Mouse (Mus musculus): ENCODE measurements around the gene Vgll4.

Gene Vgll4

DNA sequence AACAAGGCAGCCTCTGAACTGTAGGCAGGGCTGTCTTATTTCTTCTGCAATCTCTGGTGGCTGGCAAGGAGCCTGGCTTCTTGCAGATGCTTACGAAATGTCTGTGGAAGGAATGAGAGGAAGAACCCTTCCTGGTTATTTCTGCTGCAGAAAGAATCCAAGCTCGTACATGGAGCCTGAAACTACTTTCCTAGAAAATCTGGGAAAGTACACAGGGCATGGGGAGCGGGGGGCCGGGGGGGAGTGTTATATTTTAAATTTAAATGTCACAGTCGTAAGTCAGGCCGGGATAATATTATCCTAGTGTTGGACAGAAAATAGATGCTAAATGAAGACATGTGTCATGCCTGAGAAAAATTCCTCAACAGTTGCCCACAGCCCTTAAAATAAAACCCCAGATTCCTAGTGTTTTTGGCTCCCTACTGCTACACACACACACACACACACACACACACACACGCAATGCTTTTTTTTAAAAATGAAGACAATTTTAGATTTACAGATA is 7.2 kb upstream of the Vgll4 start:
- CTCF ChIA-PET = no interaction called here

DNA sequence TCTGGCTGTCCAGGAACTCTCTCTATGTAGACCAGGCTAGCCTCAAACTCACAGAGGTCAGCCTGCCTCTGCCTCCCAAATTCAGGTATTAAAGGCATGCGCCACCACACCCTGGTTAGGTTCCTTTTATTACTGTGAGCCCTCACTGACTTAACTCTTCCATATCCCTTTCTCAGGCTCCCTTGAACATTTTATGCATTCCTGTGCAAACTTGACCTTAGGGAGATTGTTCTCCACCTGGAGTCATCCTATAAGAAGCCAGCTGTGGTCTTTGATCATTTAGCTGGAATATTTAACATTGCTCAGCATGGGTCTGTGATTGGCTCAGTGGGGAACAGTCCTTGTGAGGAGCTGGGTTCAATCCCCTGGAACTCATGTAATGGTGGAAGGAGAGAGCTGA is 4.5 kb upstream of the Vgll4 start:
- CTCF ChIA-PET = interaction anchor here (0.7 kb wide), 1 partner anchor 19 kb away, joined by 4 read pairs; no protein-coding TSS in a partner anchor

DNA sequence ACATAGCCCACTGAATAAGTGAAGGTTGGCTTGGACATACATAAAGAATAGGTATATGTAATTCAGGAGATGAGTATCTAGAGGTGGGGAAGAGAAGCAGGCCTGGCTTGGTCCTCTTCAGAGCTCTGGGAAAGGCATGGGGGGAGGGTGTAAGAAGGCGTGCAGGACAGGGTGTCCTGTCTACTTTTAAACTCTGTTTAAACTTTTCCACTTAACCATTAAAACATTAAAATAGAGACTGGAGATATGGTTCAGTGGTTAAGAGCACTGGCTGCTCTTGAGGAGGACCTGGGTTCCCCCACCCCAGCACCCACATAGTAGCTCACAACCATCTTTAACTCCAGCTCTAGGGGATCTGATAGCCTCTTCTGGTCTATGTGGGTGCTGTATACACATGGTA is 3.2 kb upstream of the Vgll4 start:
- CTCF ChIA-PET = interaction anchor here (0.6 kb wide), 1 partner anchor 116 kb away, joined by 8 read pairs; no protein-coding TSS in a partner anchor

DNA sequence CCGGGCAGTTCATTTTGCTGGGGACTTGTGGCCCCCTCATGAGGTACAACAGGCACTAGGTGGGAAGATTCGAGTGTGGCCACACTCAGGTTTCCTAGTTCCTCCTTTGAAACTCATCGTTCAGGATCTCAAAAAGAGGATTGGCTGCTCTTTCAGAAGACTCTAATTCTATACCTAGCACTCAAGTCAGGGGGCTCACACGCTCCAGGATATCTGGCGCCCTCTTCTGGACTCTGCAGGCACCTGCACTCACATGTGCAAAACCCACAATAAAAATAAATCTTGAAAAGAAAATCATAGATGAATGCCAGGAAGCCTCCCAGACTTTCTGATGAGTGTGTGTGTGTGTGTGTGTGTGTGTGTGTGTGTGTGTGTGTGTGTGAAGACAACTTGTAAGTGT is 1.1 kb upstream of the Vgll4 start:
- CTCF ChIA-PET = no interaction called here

DNA sequence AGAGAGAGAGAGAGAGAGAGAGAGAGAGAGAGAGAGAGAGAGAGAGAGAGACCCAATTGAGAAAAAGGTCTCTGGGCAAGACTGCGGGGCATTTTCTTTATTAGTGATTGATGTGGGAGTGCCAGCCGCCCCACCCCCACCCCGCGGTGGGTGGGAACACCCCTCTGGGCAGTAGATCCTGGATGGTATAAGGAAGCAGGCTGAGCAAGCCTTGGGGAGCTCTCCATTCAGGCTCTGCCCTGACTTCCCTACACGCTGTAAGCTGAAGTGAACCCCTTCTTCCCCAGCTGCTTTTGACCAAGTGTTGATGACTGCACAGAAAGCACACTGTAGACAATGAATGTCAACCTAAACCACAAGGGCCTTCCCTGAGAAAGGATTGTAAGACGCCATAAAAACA is 592 bp upstream of the Vgll4 start:
- CTCF ChIA-PET = interaction anchor here (0.6 kb wide), 1 partner anchor 505 kb away, joined by 8 read pairs; no protein-coding TSS in a partner anchor

DNA sequence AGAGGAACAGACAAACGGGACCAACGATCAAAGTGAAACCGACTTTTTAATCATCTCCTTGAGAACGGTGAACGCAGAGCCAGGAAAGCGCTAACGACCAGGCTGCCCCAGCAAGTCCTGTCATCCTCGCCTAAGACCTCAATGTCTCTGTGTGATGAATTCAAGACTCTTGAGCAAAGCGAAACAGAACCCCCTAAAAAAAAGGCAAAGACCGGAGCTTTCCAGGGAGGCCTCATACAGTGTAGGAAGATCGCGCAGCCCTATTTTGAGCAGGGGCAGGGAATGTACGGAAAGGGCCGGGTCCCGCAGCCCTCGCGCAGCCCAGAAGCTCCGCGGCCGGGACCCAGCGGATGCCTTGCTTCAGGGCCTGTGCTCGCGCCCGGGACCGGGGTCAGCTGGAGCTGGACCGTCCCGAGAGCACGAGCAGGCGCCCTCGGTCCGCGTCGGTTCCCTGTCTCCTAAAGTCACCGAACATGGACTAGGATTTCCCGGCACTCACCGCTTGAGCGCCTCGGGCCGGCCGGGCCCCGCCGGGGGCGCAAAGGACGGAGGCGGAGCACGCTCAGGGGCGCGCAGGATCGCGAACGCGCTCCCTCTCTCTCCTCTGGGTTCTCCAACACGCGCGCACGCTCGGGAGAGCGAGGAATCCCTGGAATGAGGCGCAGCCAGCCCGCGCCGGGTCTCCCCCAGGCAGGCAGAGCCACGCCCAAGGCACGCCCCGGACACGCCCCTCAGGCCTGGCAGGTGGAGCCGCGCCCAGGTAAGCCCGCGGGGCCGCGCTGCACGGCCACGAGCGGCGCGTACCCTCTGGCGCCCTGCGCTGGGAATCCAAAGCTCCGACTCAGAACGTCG is 1.2 kb downstream of the Vgll4 start:
- CTCF ChIA-PET = interaction anchor here (0.6 kb wide), 1 partner anchor 60 kb away, joined by 3 read pairs; no protein-coding TSS in a partner anchor

DNA sequence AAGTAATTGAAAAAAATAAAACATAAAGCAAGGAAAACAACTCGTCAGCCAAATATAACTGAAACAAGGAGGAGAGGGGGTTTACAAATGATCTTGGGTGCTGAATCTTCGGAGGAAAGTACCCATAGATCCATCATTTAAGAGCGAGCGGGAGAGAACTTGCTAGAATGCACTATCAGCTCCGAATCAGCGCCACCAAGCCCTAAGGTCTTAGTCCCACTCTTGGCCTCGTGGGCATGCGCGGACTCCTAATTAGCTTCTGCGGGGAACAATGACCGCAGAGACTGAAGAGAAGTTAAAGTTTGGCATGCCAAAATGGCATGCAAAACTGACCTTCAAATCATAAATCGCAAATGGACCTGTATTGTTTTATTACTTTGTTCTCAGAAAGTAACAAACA is 2.2 kb downstream of the Vgll4 start:
- CTCF ChIA-PET = no interaction called here

DNA sequence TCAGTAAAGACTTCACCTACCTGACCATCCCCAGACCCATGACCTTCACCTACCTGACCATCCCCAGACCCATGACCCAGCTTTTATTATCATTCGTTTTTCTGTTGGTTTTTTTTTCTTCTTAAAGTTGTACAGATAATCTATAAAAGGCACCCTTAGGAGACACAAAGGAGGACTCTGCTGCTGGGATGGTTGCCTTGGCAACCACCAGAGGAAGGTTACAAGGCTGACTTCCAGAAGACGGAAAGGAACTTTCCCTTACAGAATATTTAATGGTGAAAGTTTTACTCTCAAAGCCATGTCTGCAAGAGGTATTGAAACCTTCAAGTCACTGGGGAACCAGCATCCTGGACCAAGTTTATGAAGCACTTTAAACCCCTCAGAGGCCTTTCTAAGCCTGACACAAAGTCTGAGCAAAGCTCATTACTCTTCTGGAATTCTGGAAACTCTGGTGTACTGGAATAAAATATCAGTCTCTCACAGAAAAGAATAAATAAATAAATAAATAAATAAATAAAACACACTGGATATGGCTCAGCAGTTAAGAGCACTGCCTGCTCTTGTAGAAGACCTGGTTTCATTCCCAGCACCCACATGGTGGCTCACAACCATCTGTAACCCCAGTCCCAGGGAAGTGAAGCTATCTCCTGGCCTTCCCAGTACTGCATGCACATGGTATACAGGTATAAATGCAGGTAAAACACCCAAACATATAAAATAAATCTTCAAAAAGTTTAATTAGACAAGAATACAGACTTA is 3.2 kb downstream of the Vgll4 start:
- CTCF ChIA-PET = no interaction called here

DNA sequence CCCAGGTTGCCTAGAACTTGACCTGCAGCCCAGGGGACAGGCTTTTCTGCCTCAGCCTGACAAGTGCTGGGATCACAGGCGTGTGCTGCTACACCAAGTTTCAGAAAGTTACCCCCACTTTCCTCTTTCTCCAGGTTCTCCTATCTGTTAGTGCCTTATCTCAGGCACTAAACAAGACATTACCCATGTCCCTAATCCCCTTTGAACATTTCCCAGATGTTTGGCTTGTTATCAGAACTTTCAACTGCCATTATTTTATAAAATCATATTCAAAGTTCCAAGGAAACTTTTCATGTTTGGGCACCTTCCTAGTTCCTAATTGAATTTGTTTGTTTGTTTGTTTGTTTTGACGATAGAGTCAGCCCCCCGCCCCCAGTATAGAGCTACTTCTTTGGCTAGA is 4.0 kb downstream of the Vgll4 start:
- CTCF ChIA-PET = no interaction called here

DNA sequence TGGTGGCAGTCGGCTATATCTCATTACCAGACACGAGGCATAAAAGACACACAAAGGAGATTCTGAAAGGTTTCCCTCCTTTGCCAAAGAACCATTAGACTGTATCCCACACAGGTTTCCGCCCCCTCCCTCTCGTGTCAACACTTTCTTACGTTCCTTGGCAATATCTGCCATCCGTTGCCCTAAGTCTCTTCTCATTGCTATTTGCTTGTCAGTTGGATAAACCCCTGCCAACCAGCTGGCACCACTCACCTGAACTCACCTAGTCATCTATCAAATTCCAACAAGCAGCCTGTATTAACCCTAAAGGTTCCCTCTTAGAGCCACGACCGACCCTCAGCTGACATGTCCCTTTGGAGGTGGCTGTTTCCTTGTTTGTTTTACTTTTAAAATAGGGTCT is 4.4 kb downstream of the Vgll4 start:
- CTCF ChIA-PET = no interaction called here

DNA sequence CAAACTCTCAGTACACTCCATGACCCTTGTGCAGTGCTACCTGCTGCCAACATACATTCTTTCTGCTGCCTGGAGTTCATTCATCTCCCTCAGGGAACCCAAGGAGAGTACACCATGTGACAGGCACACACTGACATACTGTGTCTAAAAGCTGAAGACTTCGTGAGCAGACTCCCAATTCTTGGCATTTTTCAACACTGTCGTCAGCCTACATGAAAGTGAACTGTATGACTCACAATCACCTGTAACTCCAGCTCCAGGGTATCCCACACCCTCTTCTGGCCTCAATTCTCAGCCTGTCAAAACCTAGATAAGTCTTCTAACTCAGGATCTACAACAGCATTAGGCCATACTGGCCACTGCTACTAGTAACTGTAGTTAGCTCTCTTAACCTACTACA is 5.6 kb downstream of the Vgll4 start:
- CTCF ChIA-PET = no interaction called here

DNA sequence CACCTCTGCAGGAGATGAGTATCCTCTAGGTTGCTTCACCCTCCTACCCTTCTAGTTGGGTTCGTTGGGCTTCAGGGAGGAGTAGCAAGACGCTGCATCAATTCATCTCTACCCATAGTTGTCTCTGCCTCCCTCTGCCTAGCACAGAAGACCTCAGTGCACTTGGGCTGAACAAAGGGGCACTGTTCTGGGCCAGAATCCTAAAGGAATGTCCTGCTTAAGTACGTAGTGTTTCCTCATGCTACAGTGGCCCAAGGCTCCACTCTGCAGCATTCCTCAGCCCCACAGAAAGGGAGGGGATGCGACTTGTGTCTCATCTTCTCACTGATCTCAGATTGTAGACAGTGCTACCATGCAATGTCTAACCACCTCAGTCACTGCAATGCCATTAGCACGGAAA is 6.2 kb downstream of the Vgll4 start:
- CTCF ChIA-PET = no interaction called here

DNA sequence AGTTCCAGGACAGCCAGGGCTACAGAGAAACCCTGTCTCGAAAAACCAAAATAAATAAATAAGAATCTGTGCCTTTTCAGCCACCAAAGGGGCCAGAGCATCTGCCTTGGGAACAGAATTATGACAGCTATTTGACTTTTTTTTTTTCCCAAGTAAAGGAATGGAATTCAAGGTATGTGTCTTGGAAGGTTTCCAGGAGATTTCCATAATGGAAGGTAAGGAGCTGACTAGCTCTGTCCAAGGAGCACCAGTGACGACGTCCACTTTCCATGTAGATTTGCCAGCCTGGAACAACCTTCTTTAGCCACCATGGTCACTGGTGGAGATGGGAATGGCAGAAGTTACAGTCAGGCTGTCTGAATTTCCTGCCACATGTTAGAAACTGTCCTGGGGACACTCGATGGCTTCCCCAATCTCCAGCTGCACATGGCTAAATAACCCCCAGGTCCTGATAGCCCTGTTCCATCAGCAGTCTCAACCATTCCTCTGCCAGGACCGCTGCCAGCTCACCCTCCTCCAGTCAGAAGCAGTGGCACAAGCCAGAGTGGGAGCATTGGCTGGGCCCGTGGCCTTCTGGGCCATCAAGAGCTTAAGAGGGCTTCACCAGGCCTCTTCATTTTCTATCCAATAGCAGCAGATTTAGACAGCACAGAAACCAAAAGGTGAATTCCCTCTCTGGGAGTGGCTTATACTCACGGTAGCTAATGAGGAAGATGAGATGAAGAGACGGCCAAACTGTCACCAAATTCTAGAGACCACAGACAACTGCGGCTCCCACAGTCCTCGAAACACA is 8.3 kb downstream of the Vgll4 start:
- CTCF ChIA-PET = no interaction called here

DNA sequence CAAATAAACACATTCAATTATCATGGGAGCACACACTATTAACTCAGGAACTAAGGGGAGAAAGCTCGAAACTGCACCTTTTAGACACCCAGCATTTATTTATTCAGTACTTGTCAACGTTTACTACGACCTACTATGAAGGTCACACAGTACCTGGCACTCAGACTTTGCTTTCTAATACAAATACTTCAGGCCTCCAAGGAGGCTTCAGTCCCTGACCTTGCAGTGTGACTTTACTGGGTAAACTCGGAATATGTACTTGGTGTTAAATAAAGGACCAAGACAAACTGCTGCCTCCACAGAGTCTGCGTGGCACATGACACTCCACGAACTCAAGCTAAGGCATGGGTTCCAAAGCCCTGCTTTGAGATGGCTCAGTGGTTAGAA is 10.8 kb downstream of the Vgll4 start:
- CTCF ChIA-PET = no interaction called here

DNA sequence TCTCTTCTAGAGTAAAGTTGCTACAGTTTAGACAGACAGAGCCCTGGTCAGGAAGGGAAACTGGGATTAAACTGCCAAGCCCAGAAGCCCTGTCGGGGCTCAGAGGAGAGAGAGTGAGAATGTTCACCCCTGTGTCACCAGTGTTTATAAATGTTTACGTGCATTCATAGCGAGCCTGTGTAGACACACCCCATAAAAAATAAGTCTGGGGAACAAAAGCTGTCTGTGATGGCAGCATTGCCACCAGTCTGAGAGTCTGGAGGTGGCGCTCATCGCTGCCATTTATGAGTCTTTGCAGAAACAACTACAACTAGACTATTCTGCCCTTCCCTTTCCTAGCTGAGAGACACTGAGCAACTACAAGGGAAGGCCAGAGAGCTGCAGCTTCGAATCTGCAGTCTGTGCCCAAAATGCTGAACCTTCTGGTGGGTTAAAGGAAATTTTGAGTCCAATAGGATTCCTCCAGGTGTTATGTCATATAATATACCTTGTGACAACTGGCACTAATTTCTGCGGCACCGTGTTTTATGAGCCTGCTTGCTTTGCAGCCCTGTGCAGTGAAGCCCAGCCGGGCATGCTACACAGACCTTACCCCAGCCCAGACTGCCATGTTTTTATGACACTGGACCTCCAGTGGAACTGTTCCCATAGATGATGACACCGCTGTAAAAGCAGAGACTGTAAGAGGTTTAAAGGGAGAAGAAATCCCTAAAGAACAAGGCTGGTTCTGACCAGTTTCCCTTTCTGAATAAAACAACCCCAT is 11.4 kb downstream of the Vgll4 start:
- CTCF ChIA-PET = no interaction called here

DNA sequence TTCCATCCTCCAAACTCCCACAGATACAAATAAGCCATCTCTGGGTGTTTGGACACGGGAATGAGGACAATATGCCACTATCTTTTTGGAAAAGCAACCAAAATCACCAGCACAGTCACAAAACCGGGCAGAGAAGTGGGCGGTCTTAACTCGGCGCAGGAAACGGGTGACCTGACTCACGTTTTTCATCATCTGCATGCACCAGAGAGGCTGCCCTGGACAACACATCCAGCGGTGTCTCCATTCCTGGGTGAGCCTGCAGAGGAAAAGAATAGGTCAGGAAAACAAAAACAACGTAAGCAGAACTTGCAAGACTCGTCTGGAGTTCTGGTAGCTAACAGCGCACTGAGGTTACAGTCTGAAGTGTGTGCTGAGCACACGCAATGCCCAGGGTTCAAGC is 12.0 kb downstream of the Vgll4 start:
- CTCF ChIA-PET = interaction anchor here (0.7 kb wide), 1 partner anchor 795 kb away, joined by 3 read pairs; no protein-coding TSS in a partner anchor

DNA sequence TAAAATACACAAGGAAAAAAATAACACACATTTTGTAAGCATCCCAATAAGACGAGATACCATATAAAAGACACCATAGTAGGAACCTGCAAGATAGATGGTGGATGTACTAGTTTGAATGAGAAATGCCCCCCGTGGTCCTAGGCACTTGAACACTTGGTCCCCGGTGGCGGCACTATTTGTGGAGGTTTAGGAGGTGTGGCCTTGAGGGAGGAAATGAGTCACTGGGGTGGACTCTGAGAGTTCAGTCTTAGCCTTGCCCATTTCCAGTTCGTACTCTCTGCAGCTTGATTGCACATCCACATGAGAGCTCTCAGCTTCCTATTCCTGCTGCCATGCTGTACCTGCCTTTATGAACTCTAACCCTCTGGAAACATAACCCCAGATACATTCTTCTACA is 15.3 kb downstream of the Vgll4 start:
- CTCF ChIA-PET = no interaction called here

DNA sequence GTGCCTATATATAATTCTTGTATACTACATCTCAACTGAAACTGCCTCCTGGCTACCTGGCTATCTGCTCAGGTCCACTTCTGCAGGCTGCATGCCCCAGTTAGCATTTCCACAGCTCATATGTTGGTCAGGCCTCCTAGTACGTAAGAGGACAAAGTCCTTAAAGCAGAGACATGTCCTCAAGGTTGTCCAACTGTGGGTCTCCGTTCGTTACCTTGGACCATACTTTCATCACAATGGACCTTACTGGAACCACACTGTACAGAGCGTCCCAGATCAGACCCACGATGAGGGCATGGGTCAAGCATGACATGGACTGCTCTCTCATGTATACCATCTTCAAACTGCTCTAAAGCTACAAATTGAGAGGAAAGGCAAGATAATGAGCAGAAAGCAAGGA is 16.2 kb downstream of the Vgll4 start:
- CTCF ChIA-PET = no interaction called here

DNA sequence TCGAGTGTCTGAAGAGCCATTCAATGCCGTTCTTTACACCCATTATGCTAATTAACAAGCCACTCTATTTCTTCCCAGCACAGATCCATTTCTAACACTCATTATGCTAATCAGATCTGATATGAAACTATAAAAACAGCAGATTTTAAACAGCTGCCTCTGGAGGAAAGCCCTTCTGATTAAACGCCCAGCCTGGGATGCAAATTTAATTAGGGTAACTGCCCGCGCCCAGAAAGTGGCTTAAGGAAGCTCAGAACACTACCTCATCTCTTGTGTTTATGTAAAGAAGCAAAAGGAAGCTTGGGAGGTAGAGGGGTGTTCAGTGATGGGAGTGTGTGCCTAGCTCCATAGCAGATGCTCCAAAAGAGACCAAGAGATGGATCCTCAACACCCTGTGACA is 17.4 kb downstream of the Vgll4 start:
- CTCF ChIA-PET = no interaction called here

DNA sequence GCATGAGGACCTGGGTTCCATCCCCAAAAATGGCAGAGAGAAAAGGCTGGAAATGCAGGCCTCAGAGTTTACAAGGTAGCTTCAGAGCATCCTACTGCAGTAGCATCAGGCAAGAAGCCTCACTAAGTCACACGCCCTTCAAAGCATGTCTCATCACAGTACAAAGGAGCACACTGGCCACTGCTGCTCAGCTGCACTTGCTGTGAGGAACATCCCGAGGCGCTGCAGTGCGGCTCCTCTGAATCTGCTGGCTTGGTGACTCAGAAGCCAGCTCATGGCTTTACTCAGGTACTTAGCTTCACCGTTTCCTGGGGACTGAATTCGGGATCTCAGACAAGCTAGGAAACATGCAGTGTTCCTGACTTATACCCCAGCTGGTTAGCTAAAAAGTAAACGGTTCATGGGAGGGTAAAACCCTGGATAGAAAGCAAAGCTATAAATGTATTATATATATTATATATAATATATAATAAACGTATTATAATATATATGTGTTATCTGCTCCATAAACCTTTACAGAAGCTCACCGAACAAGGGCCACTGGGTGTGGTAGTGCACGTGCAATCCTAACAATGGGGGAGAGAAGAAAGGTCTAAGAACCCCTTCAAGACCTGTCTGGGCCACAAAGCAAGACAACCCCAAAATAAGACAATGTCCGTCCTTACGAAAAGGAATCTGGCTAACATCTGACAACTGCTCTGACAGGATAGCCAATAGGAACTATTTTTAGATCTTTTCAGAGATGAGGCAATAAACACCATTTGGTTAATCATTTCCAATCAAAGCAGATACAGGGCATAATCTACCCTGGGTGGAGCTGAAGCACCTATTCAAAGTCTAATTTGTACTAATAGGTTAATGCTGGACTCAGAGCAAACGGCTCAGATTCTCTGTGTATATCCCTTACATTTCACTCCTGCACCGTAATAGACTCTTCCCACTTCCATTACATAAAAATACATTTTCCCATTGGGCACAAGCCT is 25.0 kb downstream of the Vgll4 start:
- CTCF ChIA-PET = no interaction called here
